Mouse (Mus musculus) duodenum, adult 2 months (tissue): ENCODE data around the gene Mbnl1. TPM values are rescaled to one million over a fixed set of nuclear protein-coding genes. Genes with fewer than 3 reads are reported as not detected.

Experiments
- polyA plus RNA-seq: library from polyadenylated mRNA; depleted of rRNA; stranded (reverse); fragments of >200 nt; gene quantifications from 2 replicates; pipeline ENCODE4 v1.2.3, GENCODE M21; 2012; ENCODE audit warnings: low replicate concordance; rRNA removed

Gene Mbnl1
- 12.1 and 25.4 TPM in 2 replicates for polyA plus RNA-seq

DNA sequence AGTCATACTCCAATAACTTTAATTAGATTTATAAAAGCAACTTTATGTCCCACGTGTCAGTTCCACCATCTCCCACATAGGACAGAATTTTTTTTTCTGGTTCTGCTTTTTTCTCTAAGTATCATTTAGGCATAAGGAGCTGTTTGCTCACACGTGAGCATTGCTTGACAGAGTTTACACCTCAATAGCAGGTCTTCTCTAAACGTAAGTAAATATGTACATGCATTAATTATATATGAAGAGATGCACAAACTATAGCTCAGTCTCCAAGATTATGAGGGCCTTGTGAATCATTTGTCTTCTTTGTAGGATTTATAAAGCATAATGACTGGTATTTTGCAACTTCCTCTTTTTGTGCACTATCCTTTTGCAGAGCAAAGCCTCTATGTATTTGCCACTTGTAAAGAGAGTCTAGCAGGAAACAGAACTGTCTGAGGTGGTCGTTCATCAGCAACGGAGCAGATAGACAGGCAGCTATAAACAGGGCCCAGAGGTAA, at the start of gene Mbnl1:
TSS of gene Mbnl1 (plus strand) at position 150 of the 497 bp plus-strand sequence.

